Mouse (Mus musculus): Measurements from ENCODE around the gene Arglu1.
A peak's percentile ranks its signal among the peaks of the same experiment; 100 is the strongest.

Arglu1 gene

GRCm38 (mm10) chr8:8657692-8658355 is 32.5 kb downstream of the Arglu1 start:
- DNase-seq, result no peak

DNA sequence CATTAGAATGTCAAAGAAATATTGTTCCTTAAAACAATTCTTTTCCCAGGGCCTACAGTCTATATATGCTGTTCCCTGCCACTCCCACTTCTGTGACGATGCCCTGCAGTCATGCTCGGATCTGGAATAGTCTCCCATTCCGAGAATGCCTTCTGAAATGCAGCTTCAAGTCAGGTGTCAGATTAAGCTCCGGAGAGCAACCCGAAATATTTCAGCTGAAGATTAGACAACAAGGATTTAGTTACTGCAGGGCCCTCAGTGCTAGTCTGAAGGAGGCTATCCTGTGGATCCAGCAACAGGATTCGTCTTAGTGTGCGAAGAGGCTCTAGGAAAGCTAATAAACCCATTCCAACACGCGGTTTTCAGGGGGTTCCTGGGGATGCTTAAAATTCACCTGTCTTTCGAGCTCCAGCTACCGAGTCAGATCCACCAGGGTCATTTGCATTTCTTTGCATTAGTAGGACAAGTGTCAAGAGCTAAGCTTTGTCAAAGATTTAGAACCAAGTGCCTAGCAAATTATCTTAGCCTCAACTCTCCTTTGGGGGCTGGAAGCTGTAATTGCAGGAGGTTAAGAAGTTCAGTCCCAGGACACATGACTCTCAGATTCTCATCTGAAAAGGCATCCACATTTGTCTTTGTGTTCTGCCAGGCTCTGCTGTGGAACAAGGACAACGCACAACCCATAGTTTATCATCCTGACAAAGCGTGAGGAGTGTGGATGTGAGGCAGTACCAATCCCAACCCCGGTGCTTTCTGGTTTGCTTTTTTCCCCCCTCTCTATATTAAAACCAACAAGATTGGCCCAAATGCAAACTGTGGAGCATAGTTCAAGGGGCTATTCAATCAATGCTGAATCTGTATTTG is 33.5 kb downstream of the Arglu1 start:
- no peak for DNase-seq

DNA sequence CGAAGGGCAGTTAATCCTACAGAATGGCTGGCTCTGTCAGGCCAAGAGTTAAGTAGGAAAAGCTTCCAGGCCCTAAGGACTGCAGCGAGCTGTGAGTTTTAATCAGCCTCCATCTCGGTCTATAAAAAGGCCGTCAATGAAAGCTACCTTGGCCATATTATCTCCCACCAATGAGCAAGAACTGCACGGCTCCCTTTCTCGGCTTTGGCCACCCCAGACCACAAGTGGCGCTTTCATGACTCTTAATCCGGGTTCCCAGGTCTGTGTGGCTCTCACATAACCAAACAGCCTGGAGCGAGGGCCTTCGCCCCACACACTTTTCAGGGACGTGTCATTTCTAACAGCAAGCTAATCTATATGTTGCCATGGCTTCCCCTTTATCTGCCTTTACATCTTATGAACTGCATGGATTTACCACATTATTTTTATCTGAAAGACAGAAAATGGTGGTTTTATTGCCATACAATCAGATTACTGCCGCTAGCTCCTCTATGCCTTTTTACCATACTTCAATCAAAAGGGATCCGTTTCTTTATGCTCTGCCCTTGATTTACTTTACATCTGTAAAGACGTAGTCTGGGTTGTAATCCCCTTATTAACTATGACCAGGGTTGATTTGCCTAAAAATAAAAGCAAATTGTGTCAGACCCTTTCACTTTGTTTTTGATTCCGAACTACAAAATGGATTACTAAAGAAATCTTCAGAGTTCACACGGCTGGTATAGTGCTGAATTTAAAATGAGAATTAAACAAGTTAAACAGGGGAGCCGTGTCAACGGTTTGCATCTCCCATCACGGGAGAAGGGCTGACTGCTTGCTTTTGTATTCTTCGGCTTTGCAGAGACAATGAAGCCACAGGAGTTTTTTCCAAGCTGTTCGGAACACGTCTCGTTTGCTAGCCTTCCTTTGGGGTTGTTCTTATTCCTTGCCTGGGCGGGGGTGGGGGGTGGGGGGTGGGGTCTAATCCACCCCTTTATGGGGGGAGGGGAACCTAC is 34.7 kb downstream of the Arglu1 start:
- DNase-seq, result no peak

DNA sequence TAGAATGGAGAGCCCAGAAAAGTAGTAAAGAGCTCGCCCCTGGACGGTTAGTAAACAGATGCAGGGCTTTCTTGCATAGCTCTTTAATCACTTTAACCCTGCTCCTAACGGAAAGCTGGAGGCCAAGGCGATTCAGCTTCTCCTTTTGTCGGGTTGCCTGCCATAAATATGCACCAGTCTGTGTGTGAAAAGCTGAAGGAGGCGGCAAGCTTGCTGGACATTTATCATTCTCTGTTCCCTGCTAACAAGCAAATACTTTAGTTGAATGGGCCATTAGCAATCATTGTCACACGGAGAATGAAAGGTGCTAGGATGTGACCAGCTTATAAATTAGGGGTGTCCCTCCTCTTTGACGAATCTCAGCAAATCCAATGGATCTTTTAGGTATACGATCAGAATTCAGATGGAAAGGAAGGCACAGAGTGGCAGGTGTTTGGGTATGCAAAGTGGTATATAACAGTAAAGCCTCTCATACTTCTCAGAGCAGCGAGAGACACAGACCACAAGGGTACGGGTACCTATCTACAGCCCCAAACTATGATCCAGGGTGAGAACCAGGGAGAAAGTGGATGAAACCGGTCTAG is 36.3 kb downstream of the Arglu1 start:
- DNase-seq, result no peak

DNA sequence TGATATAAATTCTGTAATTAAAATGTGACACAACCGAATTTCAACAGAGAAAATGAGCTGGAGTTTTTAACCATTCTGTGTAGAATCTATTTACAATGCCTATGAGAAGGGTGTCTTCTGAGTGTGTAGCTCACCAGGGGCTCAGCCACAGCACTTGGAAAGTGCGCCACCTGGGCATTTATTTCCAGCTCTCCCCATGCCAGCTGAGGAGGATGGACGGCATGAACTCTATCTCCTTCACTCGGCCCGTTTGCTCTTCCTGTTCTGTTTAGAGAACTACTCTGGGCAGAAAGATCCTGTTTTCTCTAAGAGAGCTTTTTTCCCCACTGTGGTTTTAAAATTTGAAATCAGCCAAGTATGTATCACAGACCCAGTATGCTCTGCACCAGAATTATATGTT is 37.0 kb downstream of the Arglu1 start:
- DNase-seq, result no peak

GRCm38 (mm10) chr8:8652388-8652787 is 37.9 kb downstream of the Arglu1 start:
- DNase-seq, result no peak

GRCm38 (mm10) chr8:8649944-8650343 is 40.4 kb downstream of the Arglu1 start:
- no peak for DNase-seq

DNA sequence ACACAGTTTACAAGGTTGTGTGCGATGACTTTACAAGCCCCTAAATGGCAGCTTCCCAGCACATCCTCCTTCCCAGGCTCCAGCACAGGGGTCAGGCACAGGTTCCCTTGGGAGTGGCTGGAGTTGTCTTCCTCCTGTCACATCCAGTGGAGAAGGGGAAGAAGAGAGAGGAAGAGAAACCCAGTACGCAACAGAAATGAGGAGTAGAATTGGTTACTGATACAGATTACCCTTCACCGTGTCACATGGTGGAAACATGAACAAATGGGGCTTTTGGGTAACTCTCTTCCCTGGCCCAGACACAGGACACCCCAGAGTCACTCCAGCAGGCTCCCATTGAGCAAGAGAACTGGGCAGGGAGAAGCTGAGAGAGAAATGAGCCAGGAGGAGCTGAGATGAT is 40.8 kb downstream of the Arglu1 start:
- DNase-seq, result no peak

DNA sequence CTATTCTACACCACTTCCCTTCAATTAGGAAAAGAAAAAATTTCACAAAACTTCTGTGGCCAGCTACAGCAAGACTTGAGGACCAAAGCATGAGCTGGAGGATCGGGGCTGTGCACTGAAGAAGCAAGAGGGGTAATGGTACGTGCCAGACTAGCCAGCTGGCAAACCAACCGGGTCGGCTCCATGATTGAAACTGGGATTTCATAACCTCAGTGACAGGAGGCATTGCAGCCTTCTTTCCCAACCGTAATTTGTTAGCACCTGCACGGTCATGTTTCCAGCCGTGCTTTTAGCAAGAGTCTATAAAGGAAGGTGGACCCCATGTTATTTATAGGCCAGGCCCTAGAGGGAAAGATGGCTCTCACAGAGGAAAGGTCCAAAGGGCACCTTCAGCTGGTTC is 41.6 kb downstream of the Arglu1 start:
- DNase-seq, result no peak

DNA sequence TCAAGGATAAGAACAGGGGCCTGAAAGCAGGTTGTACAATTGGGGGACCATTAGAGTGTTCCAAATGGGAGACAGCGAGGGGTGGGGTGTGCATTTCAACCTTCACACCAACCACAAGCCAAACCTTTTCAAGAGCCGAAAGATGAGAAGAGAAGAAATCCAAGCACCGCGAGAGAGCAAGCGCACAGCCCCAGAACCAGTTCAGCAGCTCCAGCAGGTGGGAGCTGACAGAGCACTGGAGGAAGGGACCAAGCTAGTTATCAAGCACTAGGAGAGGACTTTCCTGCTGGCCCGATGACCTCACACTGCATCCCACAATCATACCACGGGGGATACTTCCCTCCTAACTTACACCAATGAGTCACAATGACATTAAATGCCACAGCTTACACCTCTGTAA is 42.5 kb downstream of the Arglu1 start:
- no peak for DNase-seq

DNA sequence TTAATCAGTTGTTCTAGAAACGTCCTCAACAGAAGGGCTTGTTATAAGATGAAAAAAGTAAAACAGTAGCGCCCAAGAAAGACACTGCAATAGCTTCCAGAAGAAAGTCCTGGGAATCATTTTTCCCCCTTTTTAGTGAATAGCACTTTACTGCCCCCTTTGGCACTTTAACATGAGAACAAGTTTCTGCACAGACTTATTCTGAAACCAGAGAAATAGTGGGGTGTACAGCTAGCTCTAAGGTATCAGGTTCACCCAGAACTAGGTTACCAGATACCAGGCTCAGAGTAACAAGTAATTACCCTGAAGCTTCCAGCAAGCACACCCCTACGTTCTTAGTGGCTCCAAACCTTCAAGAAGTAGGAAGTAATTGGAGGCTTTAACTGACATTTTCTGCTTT is 43.0 kb downstream of the Arglu1 start:
- DNase-seq, result no peak

DNA sequence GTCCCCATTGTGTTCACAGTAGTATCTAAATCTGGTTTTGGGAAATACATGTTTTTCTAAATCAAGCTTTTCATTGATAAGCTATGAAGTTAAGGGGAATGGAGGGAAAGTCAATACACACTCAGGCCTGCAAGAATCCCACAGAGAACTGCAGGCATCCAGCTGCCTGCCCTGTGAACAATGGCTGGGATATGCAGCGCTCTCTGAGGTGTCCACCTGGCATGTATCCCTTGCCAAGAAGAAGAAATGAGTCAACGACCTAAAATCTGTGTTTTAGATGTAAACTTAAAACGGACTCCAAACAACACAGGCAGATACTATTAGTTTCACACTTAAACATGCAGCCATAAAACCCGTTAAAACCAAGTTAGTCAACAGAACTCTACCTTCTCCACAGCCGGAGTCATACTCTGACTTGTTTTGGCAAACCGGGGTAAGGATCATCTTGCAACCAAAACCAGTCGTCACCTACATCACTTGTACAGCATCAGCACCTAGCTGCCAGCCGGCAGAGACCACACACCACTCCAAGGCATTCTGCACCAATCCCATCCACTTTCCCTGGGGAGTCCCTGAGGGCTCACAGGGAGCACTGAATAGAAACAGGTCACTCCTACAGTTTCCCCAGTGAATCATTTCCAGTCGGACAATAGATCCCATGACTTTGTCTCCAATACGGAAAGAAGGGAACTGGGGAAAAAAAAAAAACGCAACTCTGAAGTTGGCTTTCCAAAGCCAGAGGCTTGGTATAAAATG is 46.0 kb downstream of the Arglu1 start:
- DNase-seq, result no peak

DNA sequence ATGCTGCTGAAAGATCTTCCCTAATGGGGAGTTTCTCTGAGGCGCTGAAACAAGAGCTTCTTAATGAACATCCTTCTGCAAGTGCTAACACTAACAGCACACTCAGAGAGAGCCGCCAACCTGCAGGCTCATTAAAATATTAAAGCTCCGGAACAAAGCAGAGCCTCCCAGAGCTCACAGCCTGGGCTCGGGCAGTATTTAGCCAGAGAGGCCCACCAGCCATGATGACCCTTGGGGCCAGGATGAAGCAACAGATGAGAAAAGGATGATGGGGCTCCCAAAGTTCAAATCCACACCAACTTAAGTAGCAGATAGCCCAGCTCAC is 50.1 kb downstream of the Arglu1 start:
- DNase-seq, result no peak

DNA sequence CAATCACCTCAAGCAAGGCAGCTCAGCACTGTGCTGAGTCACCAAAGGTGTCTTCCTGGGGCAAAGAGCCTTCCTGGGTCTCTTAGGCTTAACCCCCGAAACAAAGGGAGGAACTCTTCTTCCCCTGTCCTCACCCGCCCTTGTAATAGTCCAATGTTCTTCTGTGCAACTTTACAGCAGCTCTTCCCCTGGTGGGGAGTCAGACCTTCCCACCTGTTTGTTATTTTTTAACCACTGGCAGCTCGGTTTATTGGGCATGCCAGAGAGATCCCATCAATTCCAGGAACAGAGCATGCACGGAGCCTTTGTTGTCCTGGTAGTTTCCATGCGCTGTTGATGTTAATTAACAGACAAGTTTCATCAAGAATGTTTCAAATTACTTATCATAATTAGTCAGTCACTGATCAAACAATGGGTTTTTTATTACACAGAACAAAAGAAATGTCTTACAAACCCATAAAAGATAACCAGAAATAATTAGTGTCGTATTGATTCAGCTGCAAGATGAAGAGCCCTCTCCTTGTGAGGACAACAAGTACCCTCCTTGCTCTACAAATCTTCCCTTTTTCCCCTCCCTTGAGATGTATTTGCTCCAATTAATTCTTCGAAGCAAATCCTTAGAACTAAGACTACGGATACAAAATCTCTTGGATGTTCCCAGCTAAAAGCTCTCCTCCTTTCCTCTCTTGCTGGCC is 50.6 kb downstream of the Arglu1 start:
- no peak for DNase-seq

DNA sequence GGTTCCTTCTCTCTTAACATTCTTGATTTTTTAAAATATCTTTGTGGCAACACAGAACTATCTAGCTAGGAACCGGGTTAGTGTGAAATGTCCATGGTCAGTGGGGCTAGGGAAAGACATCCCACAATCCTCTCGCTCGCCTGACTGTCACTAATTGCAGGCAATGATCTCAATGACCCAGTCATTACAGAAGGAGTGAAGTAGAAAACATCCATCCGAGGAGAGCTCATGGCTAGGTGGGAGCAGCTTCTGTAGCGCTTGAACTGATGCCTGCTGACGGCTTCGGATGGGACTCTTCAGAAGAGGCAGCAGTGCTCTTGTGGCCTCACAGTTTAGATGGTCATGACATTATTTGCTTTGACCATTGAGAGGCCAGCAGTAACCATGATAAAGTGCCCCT is 58.9 kb downstream of the Arglu1 start:
- no peak for DNase-seq

DNA sequence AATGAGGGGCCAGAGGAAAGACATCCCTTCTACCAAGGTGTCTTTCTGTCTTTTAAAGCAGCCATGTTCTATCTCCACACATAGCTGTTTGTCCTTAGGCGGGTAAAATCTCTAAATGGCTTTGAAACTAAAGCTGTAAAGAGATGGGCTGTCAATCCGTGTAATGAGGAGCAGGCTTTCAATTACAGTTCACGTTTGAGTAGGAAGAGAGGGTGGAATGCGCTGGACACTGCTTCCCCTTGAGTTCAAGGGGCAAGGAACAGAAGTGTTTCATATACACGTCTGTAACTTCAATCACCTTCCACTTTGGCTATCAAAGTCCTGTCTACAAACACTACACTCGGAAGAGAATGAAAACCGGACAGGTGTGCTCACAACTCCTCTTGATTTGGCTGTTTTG is 66.3 kb downstream of the Arglu1 start:
- DNase-seq, result no peak

- peak; percentile 12 for DNase-seq
Observed at GRCm38 (mm10) chr8:8623486-8623885, 66.8 kb downstream of the Arglu1 start.

GRCm38 (mm10) chr8:8622476-8622875 is 67.8 kb downstream of the Arglu1 start:
- DNase-seq, result no peak

- no peak for DNase-seq
Observed at GRCm38 (mm10) chr8:8622031-8622430, 68.3 kb downstream of the Arglu1 start.

- no peak for DNase-seq
Observed at GRCm38 (mm10) chr8:8621236-8621917, 68.9 kb downstream of the Arglu1 start.

DNA sequence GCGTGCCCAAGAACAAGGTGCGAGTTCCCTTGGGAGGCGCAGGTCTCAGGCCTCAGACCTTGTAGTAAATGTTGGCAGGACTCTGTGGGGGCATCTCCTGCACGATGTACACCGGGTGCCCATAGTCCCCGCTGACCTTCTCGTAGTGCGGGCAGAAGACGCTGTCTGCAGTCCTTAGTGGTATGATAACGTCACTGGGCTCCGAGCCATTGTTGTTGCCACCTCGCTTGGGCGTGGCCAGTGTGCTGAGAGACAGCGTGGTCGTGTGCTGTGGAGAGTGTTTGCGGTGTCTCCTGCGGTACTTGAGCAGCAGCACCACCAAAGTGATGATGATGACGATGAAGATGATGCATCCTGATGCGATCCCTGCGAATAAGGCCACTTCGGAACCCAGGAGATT is 69.8 kb downstream of the Arglu1 start:
- no peak for DNase-seq
